Mouse (Mus musculus): ENCODE data around the gene Cd200r1.
"Not testable (repeated sequence)": the region's sequence is repeated elsewhere in the genome, so short reads cannot be mapped to it uniquely, and the experiment has no call there.

The Cd200r1 gene

GRCm38 (mm10) chr16:44766320-44766892 lies 870 bp downstream of the Cd200r1 start:
- DNase-seq (ENCODE audit: inconsistent age in 2 of 2, low spot score in 1 of 2): no peak

- DNase-seq (ENCODE audit: inconsistent age in 2 of 2, low spot score in 1 of 2): no peak
Measured at GRCm38 (mm10) chr16:44767506-44767905, 2.0 kb downstream of the Cd200r1 start.

GRCm38 (mm10) chr16:44767967-44768366 lies 2.4 kb downstream of the Cd200r1 start:
- peak in 1 of 2 experiments; percentile 46 for DNase-seq (ENCODE audit: inconsistent age in 2 of 2, low spot score in 1 of 2)

- DNase-seq (ENCODE audit: inconsistent age in 2 of 2, low spot score in 1 of 2): no peak
Measured at GRCm38 (mm10) chr16:44772577-44772976, 7.0 kb downstream of the Cd200r1 start.

- DNase-seq (ENCODE audit: inconsistent age in 2 of 2, low spot score in 1 of 2): no peak
Measured at GRCm38 (mm10) chr16:44773673-44774072, 8.1 kb downstream of the Cd200r1 start.

- no peak for DNase-seq (ENCODE audit: inconsistent age in 2 of 2, low spot score in 1 of 2)
Measured at GRCm38 (mm10) chr16:44774201-44774600, 8.7 kb downstream of the Cd200r1 start.

- peak in 1 of 2 experiments; percentile 46 for DNase-seq (ENCODE audit: inconsistent age in 2 of 2, low spot score in 1 of 2)
Measured at GRCm38 (mm10) chr16:44778538-44779147, 13.1 kb downstream of the Cd200r1 start.

GRCm38 (mm10) chr16:44779494-44779893 lies 14.0 kb downstream of the Cd200r1 start:
- DNase-seq (ENCODE audit: inconsistent age in 2 of 2, low spot score in 1 of 2): no peak

GRCm38 (mm10) chr16:44780751-44781150 lies 15.2 kb downstream of the Cd200r1 start:
- DNase-seq (ENCODE audit: inconsistent age in 2 of 2, low spot score in 1 of 2): no peak

GRCm38 (mm10) chr16:44786934-44787333 lies 21.4 kb downstream of the Cd200r1 start:
- DNase-seq (ENCODE audit: inconsistent age in 2 of 2, low spot score in 1 of 2): no peak

GRCm38 (mm10) chr16:44794416-44794815 lies 28.9 kb downstream of the Cd200r1 start:
- DNase-seq (ENCODE audit: inconsistent age in 2 of 2, low spot score in 1 of 2): no peak

- no peak for DNase-seq (ENCODE audit: inconsistent age in 2 of 2, low spot score in 1 of 2)
Measured at GRCm38 (mm10) chr16:44805976-44806375, 40.4 kb downstream of the Cd200r1 start.

- DNase-seq (ENCODE audit: inconsistent age in 2 of 2, low spot score in 1 of 2): not testable (repeated sequence)
Measured at GRCm38 (mm10) chr16:44810223-44810622, 44.7 kb downstream of the Cd200r1 start.

- DNase-seq (ENCODE audit: inconsistent age in 2 of 2, low spot score in 1 of 2): no peak
Measured at GRCm38 (mm10) chr16:44811544-44811943, 46.0 kb downstream of the Cd200r1 start, which contains the start of gene Cd200r4. Gene Cd200r4, plus strand, starts transcription at chr16:44811733.

GRCm38 (mm10) chr16:44812468-44813065 lies 47.0 kb downstream of the Cd200r1 start:
- DNase-seq (ENCODE audit: inconsistent age in 2 of 2, low spot score in 1 of 2): no peak

GRCm38 (mm10) chr16:44818010-44818409 lies 52.5 kb downstream of the Cd200r1 start:
- no peak for DNase-seq (ENCODE audit: inconsistent age in 2 of 2, low spot score in 1 of 2)

GRCm38 (mm10) chr16:44820545-44820944 lies 55.0 kb downstream of the Cd200r1 start:
- DNase-seq (ENCODE audit: inconsistent age in 2 of 2, low spot score in 1 of 2): no peak

GRCm38 (mm10) chr16:44832286-44832685 lies 66.8 kb downstream of the Cd200r1 start:
- peak in 1 of 2 experiments; percentile 25 for DNase-seq (ENCODE audit: inconsistent age in 2 of 2, low spot score in 1 of 2)

- peak; percentile 31 to 75 for DNase-seq (ENCODE audit: inconsistent age in 2 of 2, low spot score in 1 of 2)
Measured at GRCm38 (mm10) chr16:44833189-44833588, 67.7 kb downstream of the Cd200r1 start.

All from adrenal gland, adult (tissue).